Mouse (Mus musculus) CH12.LX (cell line): ENCODE data around the gene Golga4.

Experiments
- CHD1 ChIP-seq: IDR thresholded peaks from 2 replicates; pipeline ENCODE4 v1.6.1; 2012; ENCODE audit warnings: low read depth, low read length, improper control_type of control experiment, inconsistent platforms
- CHD2 ChIP-seq: IDR thresholded peaks from 2 replicates; pipeline ENCODE4 v1.6.1; 2011; ENCODE audit warnings: low read length, improper control_type of control experiment
- CTCF ChIP-seq, 2 experiments: IDR thresholded peaks in 1 of 2; conservative IDR thresholded peaks in 1 of 2; 2 replicates each; pipeline ENCODE4 v1.5.1; 2011 to 2012; ENCODE audit warnings: low read depth in 2 of 2, low read length in 2 of 2, improper control_type of control experiment in 1 of 2, inconsistent platforms in 1 of 2, mild to moderate bottlenecking in 1 of 2, moderate library complexity in 1 of 2
- HCFC1 ChIP-seq: IDR thresholded peaks from 2 replicates; pipeline ENCODE4 v1.6.1; 2012; ENCODE audit warnings: low read depth, mild to moderate bottlenecking, inconsistent platforms, low read length, improper control_type of control experiment
- MAFK ChIP-seq: IDR thresholded peaks from 2 replicates; pipeline ENCODE4 v1.6.1; 2011; ENCODE audit warnings: low read length, improper control_type of control experiment; ENCODE audit not compliant: insufficient replicate concordance
- POLR2A ChIP-seq: IDR thresholded peaks from 2 replicates; pipeline ENCODE4 v1.6.1; 2011; ENCODE audit warnings: low read depth, mild to moderate bottlenecking, improper control_type of control experiment, low read length

GRCm38 (mm10) chr9:118477281-118477931, 28.7 kb upstream of the Golga4 start:
- TF ChIP-seq CTCF (conservative IDR thresholded peaks at IDR 0.05 in 1 of 2, IDR thresholded peaks at IDR 0.05 in 1 of 2; ENCODE audit: low read depth in 2 of 2, low read length in 2 of 2) (no peak), CHD2 (no peak), CHD1 (no peak), MAFK (no peak), POLR2A (no peak), HCFC1 (no peak)
